Mouse (Mus musculus): Measurements from ENCODE around the gene C2cd2. TPM values are rescaled to one million over a fixed set of nuclear protein-coding genes. Genes with fewer than 3 reads are reported as not detected.

C2cd2 gene
- polyA plus RNA-seq, 1 experiment from 2014 or later = 18.9 TPM

- H3K27me3 ChIP-seq (ENCODE audit: control insufficient read depth, insufficient read depth, low read length) = no peaks in the 10 kb centered on the region
- no peak overlapping the region for H3K27ac ChIP-seq (replicated peaks in 1 of 2; ENCODE audit: control insufficient read depth in 1 of 2, insufficient read depth in 1 of 2, low read depth in 2 of 2, low read length in 2 of 2)
- no peak overlapping the region for H3K9ac ChIP-seq (ENCODE audit: low read length)
- H3K36me3 ChIP-seq (ENCODE audit: control insufficient read depth, insufficient read depth, low read length) = 0 out of 2 replicates have a peak, but pooled peaks cover 6% of the 10 kb centered on the region
- no peaks in the 10 kb centered on the region for H3K4me1 ChIP-seq (ENCODE audit: control insufficient read depth in 2 of 2, insufficient read depth in 2 of 2, low read length in 2 of 2)
- H3K9me3 ChIP-seq (ENCODE audit: control insufficient read depth, low read length) = no peaks in the 10 kb centered on the region
- no peak for ATAC-seq (ENCODE audit: insufficient number of reproducible peaks, insufficient read depth, low FRiP score, low read depth)
- H3K4me3 ChIP-seq (ENCODE audit: control insufficient read depth in 1 of 2, insufficient read depth in 1 of 2, low read depth in 1 of 2, low read length in 2 of 2) = no peak overlapping the region
- no peak overlapping the region for H3K4me2 ChIP-seq (ENCODE audit: low read length)
Observed at GRCm38 (mm10) chr16:97941844-97942243, 20.6 kb downstream of the C2cd2 start.

GRCm38 (mm10) chr16:97940471-97940973, 21.9 kb downstream of the C2cd2 start:
- no peaks in the 10 kb centered on the region for H3K4me1 ChIP-seq (ENCODE audit: control insufficient read depth in 2 of 2, insufficient read depth in 2 of 2, low read length in 2 of 2)
- WGBS = 89% methylated on average over 3 of the region's 3 CpGs
- H3K4me2 ChIP-seq (ENCODE audit: low read length) = no peak overlapping the region
- H3K27me3 ChIP-seq (ENCODE audit: control insufficient read depth, insufficient read depth, low read length) = no peaks in the 10 kb centered on the region
- no peaks in the 10 kb centered on the region for H3K9me3 ChIP-seq (ENCODE audit: control insufficient read depth, low read length)
- no peak overlapping the region for H3K4me3 ChIP-seq (ENCODE audit: control insufficient read depth in 1 of 2, insufficient read depth in 1 of 2, low read depth in 1 of 2, low read length in 2 of 2)
- 0 out of 2 replicates have a peak, but pooled peaks cover 4% of the 10 kb centered on the region for H3K36me3 ChIP-seq (ENCODE audit: control insufficient read depth, insufficient read depth, low read length)
- H3K27ac ChIP-seq (replicated peaks in 1 of 2; ENCODE audit: control insufficient read depth in 1 of 2, insufficient read depth in 1 of 2, low read depth in 2 of 2, low read length in 2 of 2) = no peak overlapping the region
- ATAC-seq (ENCODE audit: insufficient number of reproducible peaks, insufficient read depth, low FRiP score, low read depth) = no peak
- no peak overlapping the region for H3K9ac ChIP-seq (ENCODE audit: low read length)

- Histone ChIP-seq H3K27me3 (ENCODE audit: control insufficient read depth, insufficient read depth, low read length) (no peaks in the 10 kb centered on the region; the same call in 1 of the 2 replicates), H3K9ac (ENCODE audit: low read length) (no peak overlapping the region), H3K27ac (replicated peaks in 1 of 2; ENCODE audit: control insufficient read depth in 1 of 2, insufficient read depth in 1 of 2, low read depth in 2 of 2, low read length in 2 of 2) (no peak overlapping the region), H3K4me2 (ENCODE audit: low read length) (no peak overlapping the region), H3K4me1 (ENCODE audit: control insufficient read depth in 2 of 2, insufficient read depth in 2 of 2, low read length in 2 of 2) (no peaks in the 10 kb centered on the region; a peak in 1 of 4 replicates), H3K9me3 (ENCODE audit: control insufficient read depth, low read length) (no peaks in the 10 kb centered on the region), H3K4me3 (ENCODE audit: control insufficient read depth in 1 of 2, insufficient read depth in 1 of 2, low read depth in 1 of 2, low read length in 2 of 2) (no peak overlapping the region), H3K36me3 (ENCODE audit: control insufficient read depth, insufficient read depth, low read length) (no peaks in the 10 kb centered on the region)
- ATAC-seq (ENCODE audit: insufficient number of reproducible peaks, insufficient read depth, low FRiP score, low read depth) = no peak
- 79% methylated on average over 3 of the region's 3 CpGs for WGBS
Observed at GRCm38 (mm10) chr16:97935815-97936214, 26.6 kb downstream of the C2cd2 start.

GRCm38 (mm10) chr16:97930231-97930630, 32.2 kb downstream of the C2cd2 start:
- no peaks in the 10 kb centered on the region for H3K36me3 ChIP-seq (ENCODE audit: control insufficient read depth, insufficient read depth, low read length)
- H3K27ac ChIP-seq (replicated peaks in 1 of 2; ENCODE audit: control insufficient read depth in 1 of 2, insufficient read depth in 1 of 2, low read depth in 2 of 2, low read length in 2 of 2) = no peak overlapping the region
- H3K9me3 ChIP-seq (ENCODE audit: control insufficient read depth, low read length) = no peaks in the 10 kb centered on the region
- H3K4me1 ChIP-seq (ENCODE audit: control insufficient read depth in 2 of 2, insufficient read depth in 2 of 2, low read length in 2 of 2) = no peaks in the 10 kb centered on the region; a peak in 1 of 4 replicates
- no peaks in the 10 kb centered on the region; the same call in 1 of the 2 replicates for H3K27me3 ChIP-seq (ENCODE audit: control insufficient read depth, insufficient read depth, low read length)
- ATAC-seq (ENCODE audit: insufficient number of reproducible peaks, insufficient read depth, low FRiP score, low read depth) = no peak
- H3K4me2 ChIP-seq (ENCODE audit: low read length) = no peak overlapping the region
- H3K4me3 ChIP-seq (ENCODE audit: control insufficient read depth in 1 of 2, insufficient read depth in 1 of 2, low read depth in 1 of 2, low read length in 2 of 2) = no peak overlapping the region
- no peak overlapping the region for H3K9ac ChIP-seq (ENCODE audit: low read length)

GRCm38 (mm10) chr16:97929520-97929919, 32.9 kb downstream of the C2cd2 start:
- Histone ChIP-seq H3K4me1 (ENCODE audit: control insufficient read depth in 2 of 2, insufficient read depth in 2 of 2, low read length in 2 of 2) (no peaks in the 10 kb centered on the region; a peak in 1 of 4 replicates), H3K4me2 (ENCODE audit: low read length) (no peak overlapping the region), H3K27ac (replicated peaks in 1 of 2; ENCODE audit: control insufficient read depth in 1 of 2, insufficient read depth in 1 of 2, low read depth in 2 of 2, low read length in 2 of 2) (no peak overlapping the region), H3K9me3 (ENCODE audit: control insufficient read depth, low read length) (no peaks in the 10 kb centered on the region), H3K27me3 (ENCODE audit: control insufficient read depth, insufficient read depth, low read length) (no peaks in the 10 kb centered on the region; the same call in 1 of the 2 replicates), H3K36me3 (ENCODE audit: control insufficient read depth, insufficient read depth, low read length) (no peaks in the 10 kb centered on the region), H3K4me3 (ENCODE audit: control insufficient read depth in 1 of 2, insufficient read depth in 1 of 2, low read depth in 1 of 2, low read length in 2 of 2) (no peak overlapping the region), H3K9ac (ENCODE audit: low read length) (no peak overlapping the region)
- 64% methylated on average over 1 of the region's 1 CpGs for WGBS
- no peak for ATAC-seq (ENCODE audit: insufficient number of reproducible peaks, insufficient read depth, low FRiP score, low read depth)

- H3K4me2 ChIP-seq (ENCODE audit: low read length) = no peak overlapping the region
- no peaks in the 10 kb centered on the region for H3K9me3 ChIP-seq (ENCODE audit: control insufficient read depth, low read length)
- ATAC-seq (ENCODE audit: insufficient number of reproducible peaks, insufficient read depth, low FRiP score, low read depth) = no peak
- 73% methylated on average over 3 of the region's 3 CpGs for WGBS
- no peaks in the 10 kb centered on the region for H3K36me3 ChIP-seq (ENCODE audit: control insufficient read depth, insufficient read depth, low read length)
- H3K27ac ChIP-seq (replicated peaks in 1 of 2; ENCODE audit: control insufficient read depth in 1 of 2, insufficient read depth in 1 of 2, low read depth in 2 of 2, low read length in 2 of 2) = no peak overlapping the region
- no peaks in the 10 kb centered on the region for H3K27me3 ChIP-seq (ENCODE audit: control insufficient read depth, insufficient read depth, low read length)
- H3K4me1 ChIP-seq (ENCODE audit: control insufficient read depth in 2 of 2, insufficient read depth in 2 of 2, low read length in 2 of 2) = peaks cover 0 to 5% of the 10 kb centered on the region in 2 experiments; a peak in 2 of 4 replicates
- H3K9ac ChIP-seq (ENCODE audit: low read length) = no peak overlapping the region
- H3K4me3 ChIP-seq (ENCODE audit: control insufficient read depth in 1 of 2, insufficient read depth in 1 of 2, low read depth in 1 of 2, low read length in 2 of 2) = no peak overlapping the region
Observed at GRCm38 (mm10) chr16:97927331-97927938, 35.0 kb downstream of the C2cd2 start.

GRCm38 (mm10) chr16:97926381-97926780, 36.0 kb downstream of the C2cd2 start:
- Histone ChIP-seq H3K36me3 (ENCODE audit: control insufficient read depth, insufficient read depth, low read length) (no peaks in the 10 kb centered on the region), H3K27ac (replicated peaks in 1 of 2; ENCODE audit: control insufficient read depth in 1 of 2, insufficient read depth in 1 of 2, low read depth in 2 of 2, low read length in 2 of 2) (no peak overlapping the region), H3K27me3 (ENCODE audit: control insufficient read depth, insufficient read depth, low read length) (no peaks in the 10 kb centered on the region), H3K4me1 (ENCODE audit: control insufficient read depth in 2 of 2, insufficient read depth in 2 of 2, low read length in 2 of 2) (peaks cover 0 to 8% of the 10 kb centered on the region in 2 experiments), H3K9ac (ENCODE audit: low read length) (no peak overlapping the region), H3K9me3 (ENCODE audit: control insufficient read depth, low read length) (no peaks in the 10 kb centered on the region), H3K4me3 (ENCODE audit: control insufficient read depth in 1 of 2, insufficient read depth in 1 of 2, low read depth in 1 of 2, low read length in 2 of 2) (no peak overlapping the region), H3K4me2 (ENCODE audit: low read length) (no peak overlapping the region)
- no peak for ATAC-seq (ENCODE audit: insufficient number of reproducible peaks, insufficient read depth, low FRiP score, low read depth)
- WGBS = 70% methylated on average over 9 of the region's 9 CpGs

GRCm38 (mm10) chr16:97925760-97926159, 36.6 kb downstream of the C2cd2 start:
- Histone ChIP-seq H3K4me2 (ENCODE audit: low read length) (no peak overlapping the region), H3K4me3 (ENCODE audit: control insufficient read depth in 1 of 2, insufficient read depth in 1 of 2, low read depth in 1 of 2, low read length in 2 of 2) (no peak overlapping the region), H3K9ac (ENCODE audit: low read length) (no peak overlapping the region), H3K36me3 (ENCODE audit: control insufficient read depth, insufficient read depth, low read length) (no peaks in the 10 kb centered on the region), H3K27ac (replicated peaks in 1 of 2; ENCODE audit: control insufficient read depth in 1 of 2, insufficient read depth in 1 of 2, low read depth in 2 of 2, low read length in 2 of 2) (no peak overlapping the region), H3K9me3 (ENCODE audit: control insufficient read depth, low read length) (no peaks in the 10 kb centered on the region), H3K4me1 (ENCODE audit: control insufficient read depth in 2 of 2, insufficient read depth in 2 of 2, low read length in 2 of 2) (peaks cover 2 to 14% of the 10 kb centered on the region in 2 experiments), H3K27me3 (ENCODE audit: control insufficient read depth, insufficient read depth, low read length) (no peaks in the 10 kb centered on the region)
- ATAC-seq (ENCODE audit: insufficient number of reproducible peaks, insufficient read depth, low FRiP score, low read depth) = no peak
- 67% methylated on average over 2 of the region's 2 CpGs for WGBS
